Mouse (Mus musculus): ENCODE results near the gene 4930518I15Rik.

DNA sequence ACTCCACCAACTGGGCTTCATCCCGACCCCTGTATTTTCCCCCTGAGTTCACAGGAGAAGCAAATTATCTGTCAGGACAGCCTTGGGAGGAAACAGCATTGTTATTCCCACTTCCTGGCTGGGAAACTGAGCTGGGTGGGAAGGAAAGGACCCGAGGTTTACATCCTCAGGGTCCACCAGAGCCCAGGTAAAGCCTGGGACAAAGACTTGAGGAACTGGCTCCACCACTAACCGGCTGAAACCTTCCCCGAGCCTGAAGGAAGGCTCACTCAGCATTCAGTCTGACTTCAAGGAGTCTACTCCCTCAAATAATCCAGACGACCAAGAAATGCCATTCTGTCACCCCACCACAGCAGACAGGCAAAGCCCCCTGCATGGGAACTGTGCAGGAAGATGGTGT, 42.9 kb downstream of the 4930518I15Rik start:
- TF ChIP-seq CTCF (IDR thresholded peaks at IDR 0.05; ENCODE audit: insufficient read depth, low read depth, low read length) (no peak), POLR2A (IDR thresholded peaks at IDR 0.05; ENCODE audit: insufficient read depth, low read depth, low read length) (no peak)

Data from olfactory bulb, adult 2 months (tissue).